Mouse (Mus musculus) embryonic fibroblast, embryonic 13.5 days (primary cell): ENCODE data around the gene Rbfox3.

Experiments
- CTCF ChIP-seq: IDR thresholded peaks from 2 replicates; pipeline ENCODE4 v1.5.1; 2011; ENCODE audit warnings: mild to moderate bottlenecking, control low read depth, low read length, moderate library complexity, borderline replicate concordance; ENCODE audit not compliant: insufficient read depth
- POLR2A ChIP-seq: IDR thresholded peaks from 2 replicates; pipeline ENCODE4 v1.6.1; 2011; ENCODE audit warnings: low read depth, mild to moderate bottlenecking, control low read depth, low read length, moderate library complexity

GRCm38 (mm10) chr11:118520932-118521331 lies 390.5 kb downstream of the Rbfox3 start:
- TF ChIP-seq CTCF = no peak
- TF ChIP-seq POLR2A = no peak
